Comparison of ENCODE assay signal across 7 mouse cellular contexts in genomic region chr3:95153874-95154273, GRCm38 (mm10). TPM values are rescaled to one million over a fixed set of nuclear protein-coding genes. Genes with fewer than 3 reads are reported as not detected.
DNase-seq lines count a peak whose midpoint lies in the region; ATAC-seq and TF ChIP-seq lines count a peak whose summit lies in the region.

No protein-coding gene starts in this region.

- H3K4me3 ChIP-seq in kidney, postnatal 0 days (replicated peaks; ENCODE audit: low read depth, low read length) = no peak overlapping the region
- no peak overlapping the region for H3K4me3 ChIP-seq in kidney, embryonic 16.5 days (ENCODE audit: low read length)
- H3K4me3 ChIP-seq in small intestine, adult 2 months (ENCODE audit: low read depth, low read length) = no peak overlapping the region
- H3K4me3 ChIP-seq in hindbrain, embryonic 16.5 days (ENCODE audit: low read length) = no peak overlapping the region

- TF ChIP-seq CTCF in kidney, postnatal 0 days (IDR thresholded peaks at IDR 0.05; ENCODE audit: low read depth) = peak; percentile 66
- TF ChIP-seq CTCF in small intestine, adult 2 months (IDR thresholded peaks at IDR 0.05; ENCODE audit: extremely low read depth, insufficient read length, insufficient replicate concordance, low read depth, low read length) = peak; percentile 40; the same call in 1 of the 2 replicates

- DNase-seq in kidney, postnatal 0 days (ENCODE audit: low spot score) = no peak
- DNase-seq in T-cell, adult 2 months (ENCODE audit: low spot score) = peak; percentile 77
- DNase-seq in kidney, postnatal 4 days = peak; percentile 64 to 67

- no peak overlapping the region for H3K27ac ChIP-seq in kidney, postnatal 0 days
- no peak overlapping the region for H3K27ac ChIP-seq in kidney, embryonic 16.5 days (ENCODE audit: low read length)
- no peak overlapping the region for H3K27ac ChIP-seq in small intestine, adult 2 months (ENCODE audit: insufficient read depth, low read depth, low read length)
- H3K27ac ChIP-seq in hindbrain, embryonic 16.5 days (ENCODE audit: low read depth, low read length) = no peak overlapping the region

- H3K9ac ChIP-seq in kidney, postnatal 0 days (ENCODE audit: low read depth, low read length) = no peak overlapping the region
- H3K9ac ChIP-seq in kidney, embryonic 16.5 days (replicated peaks; ENCODE audit: low read length) = no peak overlapping the region
- no peak overlapping the region for H3K9ac ChIP-seq in hindbrain, embryonic 16.5 days (ENCODE audit: low read depth, low read length)

- ATAC-seq in kidney, postnatal 0 days (replicated peaks; ENCODE audit: low FRiP score, low read depth) = no peak
- no peak for ATAC-seq in kidney, embryonic 16.5 days (ENCODE audit: low FRiP score, low TSS enrichment)
- ATAC-seq in hindbrain, embryonic 16.5 days = no peak
- ATAC-seq in frontal cortex, adult (ENCODE audit: low TSS enrichment) = no peak

- TF ChIP-seq POLR2A in small intestine, adult 2 months (IDR thresholded peaks at IDR 0.05; ENCODE audit: low read depth, low read length) = no peak

- H3K27me3 ChIP-seq in kidney, postnatal 0 days (ENCODE audit: insufficient read depth, low read length) = no peaks in the 10 kb centered on the region
- no peaks in the 10 kb centered on the region for H3K27me3 ChIP-seq in kidney, embryonic 16.5 days (ENCODE audit: insufficient read depth, low read length)
- H3K27me3 ChIP-seq in small intestine, adult 2 months (ENCODE audit: control insufficient read depth, insufficient read depth, low read length) = no peaks in the 10 kb centered on the region
- H3K27me3 ChIP-seq in hindbrain, embryonic 16.5 days (replicated peaks; ENCODE audit: control insufficient read depth, insufficient read depth, low read length) = no peaks in the 10 kb centered on the region

- WGBS in kidney, postnatal 0 days = 49% methylated on average over 4 of the region's 4 CpGs
- WGBS in kidney, embryonic 16.5 days = 41% methylated on average over 4 of the region's 4 CpGs
- WGBS in small intestine, adult 2 months = 42% methylated on average over 4 of the region's 4 CpGs
- 52% methylated on average over 4 of the region's 4 CpGs for WGBS in hindbrain, embryonic 16.5 days

- no peaks in the 10 kb centered on the region for H3K36me3 ChIP-seq in kidney, postnatal 0 days (ENCODE audit: insufficient read depth, low read length)
- no peaks in the 10 kb centered on the region for H3K36me3 ChIP-seq in kidney, embryonic 16.5 days (ENCODE audit: insufficient read depth, low read length)
- no peaks in the 10 kb centered on the region for H3K36me3 ChIP-seq in small intestine, adult 2 months (ENCODE audit: control insufficient read depth, insufficient read depth, low read length)
- H3K36me3 ChIP-seq in hindbrain, embryonic 16.5 days (ENCODE audit: control insufficient read depth, insufficient read depth, low read length) = no peaks in the 10 kb centered on the region

- no peak overlapping the region for H3K4me2 ChIP-seq in kidney, postnatal 0 days (ENCODE audit: low read length)
- no peak overlapping the region for H3K4me2 ChIP-seq in kidney, embryonic 16.5 days (replicated peaks; ENCODE audit: low read depth, low read length)
- no peak overlapping the region for H3K4me2 ChIP-seq in hindbrain, embryonic 16.5 days (ENCODE audit: low read length)

- no peaks in the 10 kb centered on the region for H3K4me1 ChIP-seq in kidney, postnatal 0 days (replicated peaks; ENCODE audit: insufficient read depth, low read length)
- H3K4me1 ChIP-seq in kidney, embryonic 16.5 days (ENCODE audit: insufficient read depth, low read length) = no peaks in the 10 kb centered on the region
- H3K4me1 ChIP-seq in small intestine, adult 2 months (ENCODE audit: control insufficient read depth, insufficient read depth, insufficient read length, low read length) = no peaks in the 10 kb centered on the region
- H3K4me1 ChIP-seq in hindbrain, embryonic 16.5 days (ENCODE audit: control insufficient read depth, insufficient read depth, low read depth, low read length) = no peaks in the 10 kb centered on the region

- no peaks in the 10 kb centered on the region for H3K9me3 ChIP-seq in kidney, postnatal 0 days (replicated peaks; ENCODE audit: low read length)
- H3K9me3 ChIP-seq in kidney, embryonic 16.5 days (ENCODE audit: low read length) = 0 out of 2 replicates have a peak, but pooled peaks cover 2% of the 10 kb centered on the region
- no peaks in the 10 kb centered on the region for H3K9me3 ChIP-seq in hindbrain, embryonic 16.5 days (ENCODE audit: control insufficient read depth, low read length)

RNA-seq across cellular contexts. Expression of gene Sema6c, which starts 6.4 kb away (rescaled TPM):
- 1.8 and 2.9 TPM in 2 replicates for polyA plus RNA-seq in kidney, postnatal 0 days (2015; fragmentation: Nextera tagmentation; extraction: Ambion mirVana)
- polyA plus RNA-seq in kidney, embryonic 16.5 days (2015; fragmentation: Nextera tagmentation; extraction: Ambion mirVana) = 3.0 and 3.1 TPM in 2 replicates
- polyA plus RNA-seq in small intestine, adult 2 months (2012; rRNA removed) = 2.1 and 4.6 TPM in 2 replicates
- 15.2 and 21.8 TPM in 2 replicates for polyA plus RNA-seq in hindbrain, embryonic 16.5 days (2015; fragmentation: Nextera tagmentation; extraction: Ambion mirVana)

RNA-seq across cellular contexts. Expression of gene Tnfaip8l2, which starts 11.7 kb away (rescaled TPM):
- polyA plus RNA-seq in kidney, postnatal 0 days (2015; fragmentation: Nextera tagmentation; extraction: Ambion mirVana) = 2.8 and 3.6 TPM in 2 replicates
- 2.9 and 4.2 TPM in 2 replicates for polyA plus RNA-seq in kidney, embryonic 16.5 days (2015; fragmentation: Nextera tagmentation; extraction: Ambion mirVana)
- 8.6 and 52.3 TPM in 2 replicates for polyA plus RNA-seq in small intestine, adult 2 months (2012; rRNA removed)
- 3.0 and 3.3 TPM in 2 replicates for polyA plus RNA-seq in hindbrain, embryonic 16.5 days (2015; fragmentation: Nextera tagmentation; extraction: Ambion mirVana)

RNA-seq across cellular contexts. Expression of gene Lysmd1, which starts 20.0 kb away (rescaled TPM):
- polyA plus RNA-seq in kidney, postnatal 0 days (2015; fragmentation: Nextera tagmentation; extraction: Ambion mirVana) = 14.4 and 15.2 TPM in 2 replicates
- 15.3 and 17.3 TPM in 2 replicates for polyA plus RNA-seq in kidney, embryonic 16.5 days (2015; fragmentation: Nextera tagmentation; extraction: Ambion mirVana)
- polyA plus RNA-seq in small intestine, adult 2 months (2012; rRNA removed) = 1.8 and 5.0 TPM in 2 replicates
- polyA plus RNA-seq in hindbrain, embryonic 16.5 days (2015; fragmentation: Nextera tagmentation; extraction: Ambion mirVana) = 51.9 and 52.3 TPM in 2 replicates

RNA-seq across cellular contexts. Expression of gene Scnm1, which starts 20.1 kb away (rescaled TPM):
- 63.0 and 63.5 TPM in 2 replicates for polyA plus RNA-seq in kidney, postnatal 0 days (2015; fragmentation: Nextera tagmentation; extraction: Ambion mirVana)
- polyA plus RNA-seq in kidney, embryonic 16.5 days (2015; fragmentation: Nextera tagmentation; extraction: Ambion mirVana) = 71.6 and 79.0 TPM in 2 replicates
- 15.3 and 34.3 TPM in 2 replicates for polyA plus RNA-seq in small intestine, adult 2 months (2012; rRNA removed)
- 83.2 and 83.6 TPM in 2 replicates for polyA plus RNA-seq in hindbrain, embryonic 16.5 days (2015; fragmentation: Nextera tagmentation; extraction: Ambion mirVana)

RNA-seq across cellular contexts. Expression of gene Tmod4, which starts 29.6 kb away (rescaled TPM):
- polyA plus RNA-seq in kidney, postnatal 0 days (2015; fragmentation: Nextera tagmentation; extraction: Ambion mirVana) = 0.69 and 0.83 TPM in 2 replicates
- polyA plus RNA-seq in kidney, embryonic 16.5 days (2015; fragmentation: Nextera tagmentation; extraction: Ambion mirVana) = 0.84 and 1.6 TPM in 2 replicates
- polyA plus RNA-seq in small intestine, adult 2 months (2012; rRNA removed) = 0.62 and 0.84 TPM in 2 replicates
- polyA plus RNA-seq in hindbrain, embryonic 16.5 days (2015; fragmentation: Nextera tagmentation; extraction: Ambion mirVana) = 0.98 and 1.7 TPM in 2 replicates
